Mouse (Mus musculus) heart, postnatal 0 days (tissue): Measurements from ENCODE around the gene Hvcn1.

ENCODE experiments used
- CTCF ChIP-seq: IDR thresholded peaks from 2 replicates; pipeline ENCODE4 v1.5.1; 2016; ENCODE audit warnings: antibody characterized with exemption, control low read depth, low read depth
- EP300 ChIP-seq: IDR thresholded peaks from 2 replicates; pipeline ENCODE4 v1.6.1; 2016; ENCODE audit warnings: antibody characterized with exemption, low read depth

DNA sequence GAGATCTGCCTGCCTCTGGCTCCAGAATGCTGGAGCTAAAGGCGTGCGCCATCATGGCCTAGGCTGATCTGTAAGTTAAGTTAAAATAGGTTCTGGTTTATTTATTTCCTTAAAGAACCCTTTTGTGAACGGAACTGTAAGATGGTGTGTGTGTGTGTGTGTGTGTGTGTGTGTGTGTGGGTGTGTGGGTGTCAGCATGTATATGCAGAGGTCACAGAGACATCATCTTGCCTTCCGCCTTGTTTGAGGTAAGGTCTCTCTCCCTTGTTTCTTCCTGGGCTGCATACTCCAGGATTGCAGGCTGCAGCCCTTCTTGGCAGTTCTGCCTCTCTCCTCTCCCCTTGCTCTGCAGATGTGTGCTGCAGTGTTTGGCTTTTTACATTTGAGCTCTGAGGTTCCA lies 24.2 kb downstream of the Hvcn1 start:
- TF ChIP-seq EP300 = no peak
- no peak for TF ChIP-seq CTCF
